Mouse (Mus musculus) leukemia stem cell, adult 10-12 weeks (primary cell): ENCODE measurements around the gene Gm42791. TPM values are rescaled to one million over a fixed set of nuclear protein-coding genes. Genes with fewer than 3 reads are reported as not detected.

Experiments used
- polyA plus RNA-seq: library from polyadenylated mRNA; stranded (reverse); fragments of >175 nt; gene quantifications from 2 replicates; pipeline ENCODE4 v1.2.3, GENCODE M21; 2012; ENCODE audit warnings: low replicate concordance

Gene Gm42791
- polyA plus RNA-seq, result 2.3 TPM in 1 of 2 replicates, not detected in the other

DNA sequence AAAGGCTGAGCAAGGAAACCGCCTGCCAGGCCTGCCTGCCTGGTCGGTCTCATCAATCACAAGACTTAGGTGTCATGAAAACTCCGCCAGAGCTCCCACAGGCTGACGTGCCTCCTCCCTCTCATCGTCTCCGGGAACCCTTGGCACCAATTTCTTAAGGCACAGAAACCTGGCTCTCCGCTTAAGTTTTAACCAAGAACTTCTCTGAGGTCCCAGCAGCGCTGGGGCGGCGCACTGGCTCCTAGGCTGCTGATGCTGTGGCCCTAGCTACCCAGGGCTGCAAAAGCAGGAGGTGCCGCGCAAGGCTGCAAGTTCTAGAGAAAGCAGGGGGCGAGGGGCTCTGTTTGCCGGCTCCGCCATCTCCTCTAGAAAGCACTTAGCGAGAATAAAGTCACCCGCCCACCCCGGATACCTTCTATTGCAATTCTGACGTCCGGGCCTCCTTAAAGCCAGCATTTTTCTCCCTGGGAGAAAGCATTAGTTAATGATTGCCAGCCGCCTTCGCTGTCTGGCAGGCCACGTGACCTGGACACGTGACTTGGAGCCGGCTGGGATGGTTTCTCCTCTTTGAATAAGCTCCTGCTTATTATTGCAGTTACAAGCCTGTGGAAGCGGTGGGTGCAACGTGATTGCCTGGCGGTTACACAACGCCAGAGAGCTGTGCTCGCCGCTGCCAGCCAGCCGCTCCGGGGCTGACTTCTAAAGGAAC, at the start of gene Gm42791:
TSS of gene Gm42791 (minus strand) at position 442 of the 709 bp plus-strand sequence.

GRCm38 (mm10) chr5:148929116-148929449, 65.9 kb downstream of the Gm42791 start, which contains the start of gene Katnal1:
Gene Katnal1 (minus strand): TSS chr5:148929320.

Other genes with a start within 250 kb of the Gm42791 start
- gene Katnal1, start 65.8 kb downstream of the Gm42791 start, polyA plus RNA-seq, result 6.0 and 6.7 TPM in 2 replicates
- gene Uspl1, start 189.2 kb upstream of the Gm42791 start, polyA plus RNA-seq, result 1.3 and 2.5 TPM in 2 replicates
- 179 and 309 TPM in 2 replicates for gene Hmgb1, start 189.3 kb upstream of the Gm42791 start, polyA plus RNA-seq